Mouse (Mus musculus) erythroblast, embryonic 14.5 days (primary cell): ENCODE data around the gene Entpd7. TPM values are rescaled to one million over a fixed set of nuclear protein-coding genes. Genes with fewer than 3 reads are reported as not detected.
A peak's percentile ranks its signal among the peaks of the same experiment; 100 is the strongest.

ENCODE experiments used
- H3K27me3 ChIP-seq: 2 replicates; pipeline ENCODE4 v1.6.1; 2012; ENCODE audit warnings: inconsistent platforms; ENCODE audit not compliant: control insufficient read depth
- H3K36me3 ChIP-seq: 2 replicates; pipeline ENCODE4 v1.6.1; 2012; ENCODE audit warnings: mild to moderate bottlenecking, inconsistent platforms; ENCODE audit not compliant: control insufficient read depth
- H3K4me1 ChIP-seq: 2 replicates; pipeline ENCODE4 v1.6.1; 2012; ENCODE audit warnings: inconsistent platforms; ENCODE audit not compliant: control insufficient read depth
- H3K4me3 ChIP-seq: replicated peaks from 2 replicates; pipeline ENCODE3; 2012; ENCODE audit warnings: moderate library complexity, mild to moderate bottlenecking, inconsistent platforms
- H3K9me3 ChIP-seq: 2 replicates; pipeline ENCODE4 v1.6.1; 2012; ENCODE audit warnings: low read length, inconsistent platforms, mixed read lengths; ENCODE audit not compliant: control insufficient read depth
- GATA1 ChIP-seq: IDR thresholded peaks from 2 replicates; pipeline ENCODE4 v1.6.1; 2012; ENCODE audit warnings: low read length, inconsistent platforms, mixed read lengths
- TAL1 ChIP-seq: IDR thresholded peaks from 3 replicates; pipeline ENCODE4 v1.6.1; 2012; ENCODE audit warnings: low read length, inconsistent platforms, mixed read lengths
- polyA plus RNA-seq: library from polyadenylated mRNA; stranded (reverse); fragments of >175 nt; gene quantifications from 2 replicates; pipeline ENCODE4 v1.2.3, GENCODE M21; 2012

The Entpd7 gene
- polyA plus RNA-seq, 1 experiment, result 0.04 TPM

DNA sequence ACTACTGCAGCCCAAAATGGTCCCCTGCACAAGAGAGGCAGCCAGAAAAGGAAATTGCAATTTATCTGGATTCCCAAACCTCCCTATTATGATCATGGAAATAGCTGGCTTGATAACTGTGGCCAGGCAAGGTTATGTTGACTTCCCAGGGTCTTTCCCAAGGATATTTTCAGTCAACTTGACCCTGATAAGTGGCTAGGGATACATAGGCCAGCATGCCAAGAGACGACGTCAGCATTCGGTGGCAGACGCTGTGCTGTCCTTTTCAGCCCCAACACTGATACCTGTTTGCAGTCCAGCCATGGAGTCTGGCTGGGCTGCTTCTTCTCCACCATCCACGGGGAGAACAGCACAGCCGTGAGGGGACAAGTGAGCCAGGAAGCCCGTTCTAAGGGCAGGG, 18.4 kb upstream of the Entpd7 start:
- Histone ChIP-seq H3K36me3 (peaks cover 13% of the 10 kb centered on the region), H3K4me1 (peaks cover 35% of the 10 kb centered on the region), H3K27me3 (no peaks in the 10 kb centered on the region), H3K4me3 (no peak overlapping the region), H3K9me3 (no peaks in the 10 kb centered on the region)
- no peak for TF ChIP-seq TAL1
- TF ChIP-seq GATA1, result no peak

DNA sequence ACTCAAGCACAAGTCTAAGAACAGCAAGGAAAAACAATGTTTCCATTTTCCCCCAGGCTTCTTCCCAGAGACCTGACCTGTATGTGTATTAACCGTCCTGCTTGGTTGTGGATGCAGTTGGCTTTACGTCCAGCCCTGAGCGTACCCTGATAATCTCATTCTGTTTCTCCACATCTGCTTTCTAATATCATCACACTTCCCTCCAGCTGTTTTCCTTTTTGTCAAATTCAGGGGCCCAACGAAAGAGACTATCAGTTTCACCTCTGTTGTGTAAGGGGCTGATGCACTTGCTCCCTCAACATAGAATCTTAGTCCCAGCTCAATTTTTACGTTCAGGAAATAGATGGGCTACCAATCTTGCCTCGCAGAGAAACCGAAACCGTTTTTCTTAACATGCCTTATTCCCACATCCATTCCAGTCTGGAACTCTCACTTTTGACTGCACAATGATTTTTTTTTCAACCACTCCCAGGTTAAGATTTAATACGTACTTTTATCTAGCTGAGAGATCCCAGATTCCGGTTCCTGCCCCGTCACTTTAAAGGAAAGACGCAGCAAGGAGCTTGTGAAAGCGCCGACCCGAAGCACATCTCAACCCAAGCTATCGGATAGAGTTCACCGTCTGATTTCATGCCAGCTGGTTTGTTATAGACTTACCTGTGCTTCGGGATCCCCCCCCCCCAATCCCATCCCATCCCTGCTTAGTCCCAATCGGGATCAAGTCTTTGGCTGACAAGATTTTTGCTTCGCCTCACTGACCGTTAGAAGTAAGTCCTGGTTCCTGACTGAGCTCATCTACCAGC, 15.8 kb upstream of the Entpd7 start:
- H3K4me3 ChIP-seq, result peak overlapping the region; percentile 95
- H3K4me1 ChIP-seq, result peaks cover 46% of the 10 kb centered on the region
- H3K9me3 ChIP-seq, result no peaks in the 10 kb centered on the region
- no peaks in the 10 kb centered on the region for H3K27me3 ChIP-seq
- TF ChIP-seq GATA1 (0 out of 2 replicates have a peak, but pooled peaks have one; percentile 12), TAL1 (no peak)
- H3K36me3 ChIP-seq, result peaks cover 5% of the 10 kb centered on the region

DNA sequence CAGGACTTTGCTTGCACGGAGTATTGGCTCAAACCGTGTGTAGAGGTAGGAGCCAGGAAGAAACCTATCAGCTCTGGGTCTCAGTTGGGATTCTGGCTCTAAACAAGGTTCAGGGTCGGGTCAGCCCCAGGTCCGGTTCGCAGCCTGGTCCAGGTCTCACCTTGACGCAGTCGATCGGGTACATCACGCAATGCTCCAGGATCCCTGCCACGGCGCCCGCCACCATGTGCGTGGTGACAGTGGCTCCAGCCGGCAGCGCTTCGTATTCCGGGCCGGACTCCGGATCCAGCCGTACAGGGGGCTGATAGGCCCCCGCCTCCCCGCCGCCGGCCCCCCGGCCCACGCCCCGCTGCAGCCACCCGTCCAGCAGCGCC, 15.2 kb upstream of the Entpd7 start:
- H3K4me1 ChIP-seq, result peaks cover 46% of the 10 kb centered on the region
- no peak for TF ChIP-seq GATA1
- TF ChIP-seq TAL1, result no peak
- peak overlapping the region; percentile 95 for H3K4me3 ChIP-seq
- H3K27me3 ChIP-seq, result no peaks in the 10 kb centered on the region
- H3K9me3 ChIP-seq, result no peaks in the 10 kb centered on the region
- peaks cover 5% of the 10 kb centered on the region for H3K36me3 ChIP-seq

DNA sequence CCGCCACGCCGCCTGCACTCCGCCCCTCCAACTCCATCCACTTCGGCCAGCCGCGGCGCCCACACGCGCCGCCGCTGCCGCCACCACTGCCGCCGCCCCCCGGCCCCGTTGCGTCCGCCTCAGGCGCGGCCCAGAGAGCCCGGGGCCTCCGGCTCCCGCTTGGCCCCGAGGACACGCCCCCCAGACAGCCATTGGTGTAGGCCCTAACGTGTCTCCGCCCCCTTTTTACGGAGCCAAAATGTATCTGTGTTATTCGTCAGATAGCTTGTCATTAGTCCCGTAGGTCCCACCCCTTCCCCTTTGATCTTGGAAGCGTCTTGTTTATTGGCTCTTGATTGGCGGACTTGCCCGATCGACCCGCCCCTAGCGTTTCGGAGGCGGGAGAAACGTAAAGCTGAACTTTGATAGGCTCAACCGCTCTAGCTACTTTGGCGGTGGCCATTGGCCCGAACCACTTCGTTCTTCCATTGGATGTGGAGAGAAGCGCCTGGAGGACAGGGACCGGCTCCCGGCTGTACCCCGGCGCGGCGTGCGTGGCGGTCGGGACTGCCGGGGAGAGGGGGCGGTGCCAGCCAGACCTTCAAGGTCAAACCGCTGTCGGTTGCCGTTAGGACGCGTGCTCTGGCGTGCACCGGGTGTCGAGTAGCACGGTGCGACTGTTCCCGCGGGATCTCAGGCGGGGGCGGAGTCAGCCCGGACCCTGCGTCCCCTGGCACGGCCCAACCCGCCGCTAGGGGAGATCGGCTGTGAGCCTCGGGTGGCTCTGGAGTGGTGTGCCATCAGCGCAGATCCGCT, 14.5 kb upstream of the Entpd7 start, which contains the start of gene Slc25a28:
Gene Slc25a28, minus strand, starts transcription at position 152 of the 795 bp plus-strand sequence.
- H3K36me3 ChIP-seq, result peaks cover 4% of the 10 kb centered on the region
- peak within 1 kb of the TSS; percentile 95 for H3K4me3 ChIP-seq
- H3K27me3 ChIP-seq, result no peaks in the 10 kb centered on the region
- H3K4me1 ChIP-seq, result peaks cover 46% of the 10 kb centered on the region
- no peak for TF ChIP-seq TAL1
- no peaks in the 10 kb centered on the region for H3K9me3 ChIP-seq

DNA sequence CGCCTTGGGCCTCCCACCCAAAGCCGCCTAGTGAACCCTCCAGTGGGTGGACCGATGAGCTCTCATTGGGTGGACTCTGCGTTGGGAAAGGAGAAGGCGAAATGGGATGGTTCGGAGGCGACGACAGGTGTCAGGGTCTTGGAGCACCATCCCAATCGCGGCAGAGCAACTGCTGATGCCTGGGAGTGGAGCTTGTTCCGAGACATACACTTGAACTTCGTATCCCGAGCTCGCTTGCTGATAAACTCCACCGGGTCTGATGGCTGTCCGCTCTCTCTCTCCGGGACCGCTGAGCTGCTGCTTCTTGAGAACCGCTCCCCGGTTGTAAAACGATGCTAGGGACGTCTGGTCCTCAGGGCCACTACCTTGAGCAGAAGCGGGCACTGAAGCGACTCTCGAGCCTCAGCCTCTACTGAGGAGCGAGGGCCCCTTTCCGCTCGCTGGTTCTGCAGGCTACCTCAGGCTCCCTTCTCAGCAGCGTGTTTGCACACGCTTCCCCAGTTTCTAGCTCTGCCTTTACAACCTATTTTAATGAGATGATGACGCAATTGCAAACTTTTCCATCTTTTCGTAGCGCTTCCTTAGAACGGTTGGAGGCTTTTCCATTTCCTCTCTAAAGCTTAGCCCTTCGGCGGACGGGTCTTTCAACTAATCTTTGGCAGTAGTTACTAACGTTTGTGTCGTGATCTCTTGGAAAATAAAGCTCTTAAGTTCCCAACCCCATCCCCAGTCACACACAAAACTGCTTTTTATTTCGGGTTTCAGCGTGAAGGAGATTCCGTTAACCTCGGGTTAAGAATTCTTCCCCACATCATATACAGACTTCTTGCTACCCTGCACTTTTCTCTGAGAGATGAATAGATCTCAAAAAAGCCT, 13.7 kb upstream of the Entpd7 start:
- Histone ChIP-seq H3K4me3 (peak overlapping the region; percentile 95), H3K27me3 (no peaks in the 10 kb centered on the region), H3K4me1 (peaks cover 46% of the 10 kb centered on the region), H3K36me3 (peaks cover 3% of the 10 kb centered on the region; the same call in 1 of the 2 replicates), H3K9me3 (no peaks in the 10 kb centered on the region)
- TF ChIP-seq TAL1 (no peak), GATA1 (no peak)

DNA sequence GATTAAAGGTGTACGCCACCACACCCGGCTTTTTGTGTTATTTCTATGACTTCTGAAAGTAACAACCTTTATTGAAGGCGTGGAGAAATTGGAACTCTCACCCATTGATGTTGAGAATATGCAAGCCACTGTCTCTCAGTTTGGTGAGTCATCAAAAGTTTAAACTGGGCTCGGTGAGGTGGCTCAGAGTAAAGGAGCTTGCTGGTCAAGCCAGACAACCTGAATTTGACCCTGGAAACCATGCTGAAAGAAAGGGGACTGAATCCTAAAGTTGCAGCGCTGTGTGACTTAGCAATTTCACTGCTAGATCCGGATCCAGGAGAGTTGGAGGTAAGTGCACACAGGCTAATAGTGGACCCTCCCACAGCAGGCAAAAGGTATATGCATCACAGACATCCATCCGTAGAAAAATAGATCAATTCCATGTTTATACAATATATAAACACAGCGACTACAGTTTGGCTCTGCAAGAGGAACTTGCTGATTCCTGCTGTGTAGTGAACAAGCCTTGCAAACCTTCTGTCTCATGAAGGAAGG, 10.9 kb upstream of the Entpd7 start:
- H3K4me3 ChIP-seq, result no peak overlapping the region
- H3K36me3 ChIP-seq, result no peaks in the 10 kb centered on the region
- no peaks in the 10 kb centered on the region for H3K9me3 ChIP-seq
- H3K27me3 ChIP-seq, result no peaks in the 10 kb centered on the region
- TF ChIP-seq GATA1 (no peak), TAL1 (no peak)
- H3K4me1 ChIP-seq, result peaks cover 31% of the 10 kb centered on the region

DNA sequence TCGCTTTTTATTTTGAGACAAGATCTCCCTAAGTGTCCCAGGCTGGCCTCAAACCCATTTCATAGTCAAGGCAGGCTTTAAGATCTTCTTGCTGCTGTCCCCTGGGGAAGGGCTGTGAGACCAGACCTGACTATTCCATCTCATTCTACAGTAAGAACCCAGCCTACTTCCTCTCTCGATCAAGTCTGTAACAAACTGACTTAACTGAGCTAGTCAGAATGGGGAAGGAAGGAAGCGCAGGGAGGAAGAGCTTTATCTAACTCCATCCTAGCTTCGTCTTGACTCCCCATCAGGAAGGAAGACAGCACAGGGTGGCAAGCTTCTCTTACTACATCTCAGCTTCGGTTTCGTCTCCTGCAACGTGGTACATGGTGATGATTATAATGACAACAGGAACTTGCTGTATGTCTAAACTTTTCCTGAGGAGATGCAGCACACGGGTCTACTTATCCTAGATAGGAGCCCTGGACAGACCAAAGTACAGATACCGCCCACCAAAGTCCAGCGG, 9.9 kb upstream of the Entpd7 start:
- Histone ChIP-seq H3K36me3 (no peaks in the 10 kb centered on the region), H3K9me3 (no peaks in the 10 kb centered on the region), H3K27me3 (no peaks in the 10 kb centered on the region), H3K4me1 (peaks cover 23% of the 10 kb centered on the region), H3K4me3 (no peak overlapping the region)
- TF ChIP-seq TAL1, result no peak
- no peak for TF ChIP-seq GATA1

DNA sequence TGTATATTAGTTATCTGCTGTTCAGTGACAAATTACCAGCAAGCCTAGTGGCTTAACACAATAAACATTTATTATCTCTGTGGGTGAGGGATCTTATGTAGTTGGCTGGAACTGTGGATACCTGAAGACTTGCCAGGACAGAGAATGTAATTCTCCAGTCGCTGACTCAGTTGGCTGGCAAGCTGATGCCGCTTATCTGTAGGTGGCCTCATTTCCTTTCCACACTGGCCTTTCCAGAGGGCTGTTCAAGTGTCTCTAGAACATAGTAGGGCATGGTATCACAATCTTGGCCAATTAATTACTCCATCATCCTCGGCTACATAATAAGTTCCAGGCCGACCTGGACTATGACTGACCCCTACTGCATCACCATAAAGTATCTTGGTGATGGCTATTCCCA, 7.9 kb upstream of the Entpd7 start:
- Histone ChIP-seq H3K36me3 (no peaks in the 10 kb centered on the region), H3K9me3 (no peaks in the 10 kb centered on the region), H3K4me1 (peaks cover 8% of the 10 kb centered on the region), H3K27me3 (no peaks in the 10 kb centered on the region), H3K4me3 (no peak overlapping the region)
- TF ChIP-seq TAL1, result no peak
- no peak for TF ChIP-seq GATA1
